Mouse (Mus musculus) bone marrow, adult 2 months (tissue): ENCODE data around the gene Fxn.

ENCODE experiments used
- CTCF ChIP-seq: fragments of 200-500 bp; IDR thresholded peaks from 2 replicates; pipeline ENCODE4 v1.5.1; 2011; ENCODE audit warnings: low read length, control low read depth; ENCODE audit not compliant: control insufficient read depth, insufficient read depth
- POLR2A ChIP-seq: fragments of 200-500 bp; IDR thresholded peaks from 2 replicates; pipeline ENCODE4 v1.6.1; 2011; ENCODE audit warnings: low read depth, mild to moderate bottlenecking, control low read depth, low read length, borderline replicate concordance; ENCODE audit not compliant: control insufficient read depth

- TF ChIP-seq CTCF, result no peak
- no peak for TF ChIP-seq POLR2A
These were observed 35.8 kb upstream of the Fxn start for GRCm38 (mm10) chr19:24316060-24316725.
